Mouse (Mus musculus) lung, embryonic 14.5 days (tissue): ENCODE measurements around the gene Saal1. TPM values are rescaled to one million over a fixed set of nuclear protein-coding genes. Genes with fewer than 3 reads are reported as not detected.
"Not testable (repeated sequence)": the region's sequence is repeated elsewhere in the genome, so short reads cannot be mapped to it uniquely, and the experiment has no call there.

Experiments
- ATAC-seq: fragments of 200-750 bp; cut with Nextera tagmentation; 2 replicates; pipeline ENCODE4 v1.8.0; 2017; ENCODE audit warnings: mild to moderate bottlenecking, moderate TSS enrichment, moderate library complexity; ENCODE audit not compliant: insufficient read depth
- DNase-seq: peaks from one replicate; pipeline ENCODE4 v3.0.0-alpha.2; 2015
- H3K27ac ChIP-seq: fragments of 300-500 bp; sonication (generic); 2 replicates; pipeline ENCODE4 v1.5.1; 2014; ENCODE audit warnings: low read depth, mild to moderate bottlenecking, moderate library complexity
- H3K27me3 ChIP-seq: fragments of 300-500 bp; sonication (generic); 2 replicates; pipeline ENCODE4 v1.6.1; 2014; ENCODE audit warnings: low read length, control low read depth; ENCODE audit not compliant: insufficient read depth
- H3K36me3 ChIP-seq: fragments of 300-500 bp; sonication (generic); 2 replicates; pipeline ENCODE4 v1.6.1; 2014; ENCODE audit warnings: control low read depth; ENCODE audit not compliant: insufficient read depth
- H3K4me1 ChIP-seq: fragments of 300-500 bp; sonication (generic); 2 replicates; pipeline ENCODE4 v1.6.1; 2014; ENCODE audit warnings: antibody characterized with exemption, control low read depth; ENCODE audit not compliant: insufficient read depth
- H3K4me2 ChIP-seq: fragments of 300-500 bp; sonication (generic); 2 replicates; pipeline ENCODE4 v1.6.1; 2014; ENCODE audit warnings: mild to moderate bottlenecking
- H3K4me3 ChIP-seq: fragments of 300-500 bp; sonication (generic); 2 replicates; pipeline ENCODE4 v1.5.1; 2014; ENCODE audit warnings: low read depth, low read length
- H3K9ac ChIP-seq: fragments of 300-500 bp; sonication (generic); 2 replicates; pipeline ENCODE4 v1.6.1; 2014
- H3K9me3 ChIP-seq: fragments of 300-500 bp; sonication (generic); 2 replicates; pipeline ENCODE4 v1.6.1; 2016; ENCODE audit warnings: low read depth, low read length, control low read depth
- CTCF ChIP-seq: IDR thresholded peaks from 2 replicates; pipeline ENCODE4 v1.5.1; 2016; ENCODE audit warnings: antibody characterized with exemption, low read depth
- WGBS: fragments of 180-500 bp; shearing (Covaris S2); extraction: QIAGEN DNeasy Blood & Tissue Kit; methylation state at CpG from one replicate; pipeline ENCODE4 v1.1.7; 2014; 5-methylcytosine and 5-hydroxymethylcytosine counted together
- polyA plus RNA-seq: library from polyadenylated mRNA; unstranded; fragments of >200 nt; fragmentation: Nextera tagmentation; extraction: Ambion mirVana; gene quantifications from 2 replicates; pipeline ENCODE4 v1.2.1, GENCODE M21; 2014

The Saal1 gene
- polyA plus RNA-seq, 1 experiment from 2014 or later: 38.6 TPM

DNA sequence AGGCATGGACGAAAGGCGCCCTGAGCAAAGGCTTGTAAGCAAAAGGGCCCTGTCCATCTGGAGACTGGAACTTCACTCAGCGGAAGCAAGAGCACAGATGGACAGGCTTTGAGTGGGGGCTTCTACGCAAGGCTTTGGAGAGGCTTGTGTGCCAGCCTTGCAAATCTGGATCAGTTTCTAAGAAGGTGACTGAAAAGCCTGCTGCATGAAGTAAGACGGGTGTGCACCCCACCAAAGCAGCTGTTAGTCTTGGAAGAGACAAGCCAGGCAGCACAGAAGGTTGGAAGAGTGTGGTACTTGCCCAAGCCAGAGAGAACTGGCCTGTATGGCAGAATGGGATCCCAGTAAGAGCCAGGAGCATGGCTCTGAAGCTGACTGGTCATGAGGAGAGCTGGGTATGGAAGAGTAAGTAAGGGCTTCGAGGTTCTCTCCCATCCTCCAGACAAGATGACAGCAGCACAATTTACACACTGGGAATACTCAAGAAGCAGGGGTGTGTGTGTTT, 9.9 kb downstream of the Saal1 start:
- Histone ChIP-seq H3K27ac (no peak overlapping the region), H3K9me3 (no peaks in the 10 kb centered on the region), H3K36me3 (peaks cover 92% of the 10 kb centered on the region), H3K27me3 (no peaks in the 10 kb centered on the region), H3K4me1 (no peaks in the 10 kb centered on the region), H3K4me2 (no peak overlapping the region), H3K9ac (no peak overlapping the region), H3K4me3 (no peak overlapping the region)
- no peak for TF ChIP-seq CTCF
- WGBS: 91% methylated on average over 6 of the region's 6 CpGs
- DNase-seq: no peak
- ATAC-seq: no peak

DNA sequence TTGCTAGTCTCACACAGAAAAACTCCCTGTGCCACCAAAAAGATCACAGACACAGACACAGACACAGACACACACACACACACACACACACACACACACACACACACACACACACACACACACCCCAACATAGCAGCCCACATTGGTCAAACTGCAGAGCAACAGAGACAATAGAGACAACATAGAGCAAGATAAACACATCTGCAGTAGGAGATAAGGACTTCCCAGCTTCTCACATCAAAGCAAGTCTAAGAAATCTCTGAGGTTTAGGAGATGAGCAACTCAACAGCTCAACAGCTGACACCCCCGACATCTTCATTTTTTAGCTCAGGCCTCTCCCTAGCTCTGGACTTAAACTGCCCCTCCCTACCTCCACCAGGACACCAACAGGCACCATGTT, 13.7 kb downstream of the Saal1 start:
- no peak for TF ChIP-seq CTCF
- Histone ChIP-seq H3K27me3 (no peaks in the 10 kb centered on the region), H3K4me2 (no peak overlapping the region), H3K27ac (no peak overlapping the region), H3K4me1 (no peaks in the 10 kb centered on the region), H3K9ac (no peak overlapping the region), H3K36me3 (peaks cover 70% of the 10 kb centered on the region), H3K9me3 (no peaks in the 10 kb centered on the region), H3K4me3 (no peak overlapping the region)
- DNase-seq (no peak), ATAC-seq (no peak)
- WGBS: 59% methylated on average over 1 of the region's 1 CpGs

- TF ChIP-seq CTCF: no peak
- Histone ChIP-seq H3K27me3 (no peaks in the 10 kb centered on the region), H3K9me3 (no peaks in the 10 kb centered on the region), H3K4me2 (no peak overlapping the region), H3K9ac (no peak overlapping the region), H3K4me1 (no peaks in the 10 kb centered on the region), H3K36me3 (peaks cover 38% of the 10 kb centered on the region), H3K27ac (no peak overlapping the region), H3K4me3 (no peak overlapping the region)
- DNase-seq (no peak), ATAC-seq (no peak)
- 84% methylated on average over 5 of the region's 5 CpGs for WGBS
These were observed 23.7 kb downstream of the Saal1 start for GRCm38 (mm10) chr7:46686827-46687226.

DNA sequence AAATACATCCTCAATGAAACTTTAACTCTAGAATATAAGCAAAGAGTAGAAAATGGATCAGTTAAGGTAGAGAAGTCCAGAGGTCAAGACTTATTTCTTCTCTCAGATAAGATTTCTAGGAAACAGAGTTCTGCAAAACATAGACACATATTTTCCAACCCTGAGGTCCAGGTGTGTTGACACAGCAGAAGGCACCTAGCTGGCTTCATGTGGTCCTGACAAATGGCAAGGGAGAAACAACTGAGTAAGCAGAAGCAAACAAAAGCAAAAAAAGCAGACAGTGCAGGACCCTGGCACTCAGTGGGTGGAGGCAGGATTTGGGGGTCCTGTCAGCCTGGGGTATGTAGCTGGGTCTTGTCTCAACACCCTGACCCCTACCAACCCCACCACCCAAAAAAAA, 29.7 kb downstream of the Saal1 start:
- Histone ChIP-seq H3K9ac (no peak overlapping the region), H3K4me1 (no peaks in the 10 kb centered on the region), H3K4me2 (no peak overlapping the region), H3K27me3 (no peaks in the 10 kb centered on the region), H3K36me3 (no peaks in the 10 kb centered on the region), H3K27ac (no peak overlapping the region), H3K9me3 (no peaks in the 10 kb centered on the region), H3K4me3 (no peak overlapping the region)
- no peak for TF ChIP-seq CTCF
- ATAC-seq (no peak), DNase-seq (no peak)

DNA sequence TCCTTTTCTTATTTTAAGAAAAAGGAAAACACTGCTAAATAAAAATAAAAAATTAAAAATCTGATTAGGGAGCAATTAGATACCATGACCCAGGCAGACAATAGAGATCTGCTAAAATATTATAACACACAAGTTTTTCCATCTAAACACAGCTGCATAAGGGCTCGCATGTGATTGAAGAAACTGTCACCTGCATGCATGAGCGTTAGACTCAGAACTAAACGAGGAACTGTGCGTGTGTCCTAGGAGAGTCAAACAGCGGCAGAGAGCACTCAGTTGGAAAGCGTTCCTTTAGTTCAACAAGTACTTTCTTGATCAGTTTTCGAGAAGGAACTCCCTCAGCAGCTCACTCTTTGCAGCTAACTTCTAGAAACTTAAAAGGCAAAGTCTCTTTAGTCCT, 31.4 kb downstream of the Saal1 start:
- H3K9ac ChIP-seq, H3K4me1 ChIP-seq, H3K36me3 ChIP-seq, H3K27ac ChIP-seq, H3K4me3 ChIP-seq, ATAC-seq, H3K4me2 ChIP-seq, H3K27me3 ChIP-seq, H3K9me3 ChIP-seq, DNase-seq: not testable (repeated sequence)
- WGBS: 74% methylated on average over 7 of the region's 7 CpGs

DNA sequence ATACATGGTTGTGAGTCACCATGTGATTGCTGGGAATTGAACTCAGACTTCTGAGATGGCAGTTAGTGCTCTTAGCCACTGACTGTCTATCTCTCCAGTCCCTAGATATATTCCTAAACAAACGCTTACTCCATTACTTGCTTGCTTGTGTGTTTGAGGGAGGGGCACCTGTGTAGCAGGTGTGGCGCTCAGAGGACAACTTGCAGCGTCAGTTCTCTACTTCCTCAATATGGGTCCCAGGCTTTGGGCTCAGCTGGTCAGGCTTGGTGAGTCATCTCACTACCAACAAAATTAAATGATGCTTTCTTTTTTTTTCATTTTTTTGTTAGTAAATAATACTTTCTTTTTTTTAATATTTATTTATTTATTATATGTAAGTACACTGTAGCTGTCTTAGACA, 32.1 kb downstream of the Saal1 start:
- 79% methylated on average over 3 of the region's 3 CpGs for WGBS
- no peaks in the 10 kb centered on the region for H3K36me3 ChIP-seq
- TF ChIP-seq CTCF: no peak
- no peak overlapping the region for H3K9ac ChIP-seq
- no peaks in the 10 kb centered on the region for H3K27me3 ChIP-seq
- no peak for ATAC-seq
- DNase-seq: no peak
- H3K4me1 ChIP-seq: no peaks in the 10 kb centered on the region
- H3K27ac ChIP-seq: no peak overlapping the region
- H3K9me3 ChIP-seq: no peaks in the 10 kb centered on the region
- no peak overlapping the region for H3K4me3 ChIP-seq
- H3K4me2 ChIP-seq: no peak overlapping the region

DNA sequence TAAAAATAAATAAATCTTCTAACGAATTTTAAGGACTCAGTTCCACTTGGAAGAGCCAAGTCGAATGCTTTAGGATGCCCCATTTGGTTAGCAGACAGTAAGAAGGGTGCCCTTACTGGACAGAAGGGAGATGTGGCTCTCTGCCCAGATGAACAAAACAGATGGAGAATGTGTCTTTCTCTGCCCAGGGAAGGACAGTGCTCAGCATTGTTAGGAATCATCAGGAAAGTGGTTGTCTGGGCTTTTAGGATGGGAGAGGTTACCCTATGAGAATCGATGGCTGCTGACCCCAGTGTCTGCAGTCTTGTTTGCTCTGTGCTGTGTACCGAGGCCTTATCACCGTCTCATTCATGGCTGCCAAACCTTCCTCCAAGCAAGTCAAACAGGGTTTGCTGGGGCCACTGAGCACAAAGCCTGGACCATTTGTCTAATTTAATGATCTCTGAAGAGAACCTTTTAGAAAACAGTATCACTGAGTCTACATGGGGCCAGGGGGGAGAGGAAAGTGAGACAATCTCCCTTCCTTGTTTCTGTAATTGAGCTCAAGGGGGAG, 33.6 kb downstream of the Saal1 start:
- Histone ChIP-seq H3K9me3 (no peaks in the 10 kb centered on the region), H3K27me3 (no peaks in the 10 kb centered on the region), H3K4me2 (no peak overlapping the region), H3K4me1 (0 out of 2 replicates have a peak, but pooled peaks cover 3% of the 10 kb centered on the region), H3K36me3 (no peaks in the 10 kb centered on the region), H3K27ac (no peak overlapping the region), H3K4me3 (no peak overlapping the region), H3K9ac (no peak overlapping the region)
- no peak for ATAC-seq
- no peak for TF ChIP-seq CTCF
- WGBS: 45% methylated on average over 5 of the region's 5 CpGs
- no peak for DNase-seq

GRCm38 (mm10) chr7:46675886-46676285, 34.6 kb downstream of the Saal1 start:
- Histone ChIP-seq H3K4me3 (no peak overlapping the region), H3K27ac (no peak overlapping the region), H3K36me3 (no peaks in the 10 kb centered on the region), H3K9me3 (no peaks in the 10 kb centered on the region), H3K4me1 (0 out of 2 replicates have a peak, but pooled peaks cover 3% of the 10 kb centered on the region), H3K9ac (no peak overlapping the region), H3K4me2 (no peak overlapping the region), H3K27me3 (no peaks in the 10 kb centered on the region)
- ATAC-seq (no peak), DNase-seq (no peak)
- WGBS: 75% methylated on average over 8 of the region's 8 CpGs
- no peak for TF ChIP-seq CTCF
